Mouse (Mus musculus) ES-E14 (cell line): ENCODE measurements around the gene Hnrnpl.

Experiments used
- CHD2 ChIP-seq: IDR thresholded peaks from 2 replicates; pipeline ENCODE4 v1.6.1; 2014; ENCODE audit warnings: mild to moderate bottlenecking, low read depth, low read length, inconsistent platforms
- HCFC1 ChIP-seq: IDR thresholded peaks from 2 replicates; pipeline ENCODE4 v1.6.1; 2012; ENCODE audit warnings: low read length, inconsistent platforms, borderline replicate concordance; ENCODE audit not compliant: insufficient read depth
- MAFK ChIP-seq: IDR thresholded peaks from 2 replicates; pipeline ENCODE4 v1.6.1; 2014; ENCODE audit warnings: mild to moderate bottlenecking, low read depth, low read length, inconsistent platforms; ENCODE audit not compliant: insufficient read depth
- ZNF384 ChIP-seq: IDR thresholded peaks from 2 replicates; pipeline ENCODE4 v1.6.1; 2012; ENCODE audit warnings: low read depth, low read length, inconsistent platforms

DNA sequence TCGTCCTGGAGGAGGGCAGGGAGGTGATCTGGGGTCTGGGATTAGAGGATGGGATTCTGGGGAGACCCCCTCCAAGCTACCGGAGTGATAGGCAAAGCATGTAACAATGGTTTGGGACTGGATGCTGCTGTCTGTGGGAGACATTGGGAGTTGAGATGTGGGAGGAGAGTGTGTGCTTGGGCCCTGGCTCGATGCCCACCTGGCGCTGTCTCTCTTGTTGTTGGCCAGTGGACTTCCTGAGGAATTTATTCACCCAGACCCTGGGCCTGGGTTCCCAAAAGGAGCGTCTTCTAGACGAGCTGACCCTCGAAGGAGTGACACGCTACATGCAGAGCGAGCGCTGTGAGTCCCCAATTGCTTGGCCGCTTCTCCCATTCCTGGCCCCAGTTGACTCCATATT lies 36.5 kb upstream of the Hnrnpl start:
- TF ChIP-seq ZNF384 (no peak), HCFC1 (no peak), CHD2 (no peak), MAFK (no peak)
